Mouse (Mus musculus): Measurements from ENCODE around the gene Cox8b.
"Not testable (repeated sequence)": the region's sequence is repeated elsewhere in the genome, so short reads cannot be mapped to it uniquely, and the experiment has no call there.

Cox8b gene

DNA sequence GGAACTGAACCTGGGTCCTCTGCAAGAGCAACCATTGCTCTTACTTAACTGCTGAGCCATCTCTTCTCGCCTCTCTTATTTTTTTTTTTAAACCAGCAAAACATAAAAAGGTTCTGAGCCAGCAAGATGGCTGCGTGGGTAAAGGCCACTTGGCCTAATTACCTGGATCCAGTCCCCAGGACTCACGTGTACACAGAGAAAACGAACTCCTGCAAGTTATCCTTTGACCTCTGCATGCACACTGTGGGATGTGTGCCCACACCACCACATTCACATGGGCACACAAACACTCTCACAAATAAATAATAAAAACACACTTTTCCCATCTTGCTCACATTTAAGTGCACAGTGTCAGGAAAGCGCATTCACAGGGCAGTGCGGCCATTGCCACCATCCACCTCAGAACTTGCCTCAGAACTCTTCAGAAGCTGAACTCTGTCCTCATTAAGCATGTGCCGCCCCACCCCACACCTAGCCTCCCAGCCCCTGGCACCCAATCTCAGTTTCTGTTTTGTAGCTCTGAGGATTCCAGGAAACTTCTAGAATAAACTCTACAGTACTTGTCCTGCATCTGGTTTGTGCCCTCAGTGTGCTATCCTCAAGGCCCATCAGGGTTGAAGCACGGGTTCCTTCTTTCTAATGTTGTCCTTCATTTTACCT lies 13.9 kb upstream of the Cox8b start:
- no peak for DNase-seq (ENCODE audit: inconsistent ontology term)

DNA sequence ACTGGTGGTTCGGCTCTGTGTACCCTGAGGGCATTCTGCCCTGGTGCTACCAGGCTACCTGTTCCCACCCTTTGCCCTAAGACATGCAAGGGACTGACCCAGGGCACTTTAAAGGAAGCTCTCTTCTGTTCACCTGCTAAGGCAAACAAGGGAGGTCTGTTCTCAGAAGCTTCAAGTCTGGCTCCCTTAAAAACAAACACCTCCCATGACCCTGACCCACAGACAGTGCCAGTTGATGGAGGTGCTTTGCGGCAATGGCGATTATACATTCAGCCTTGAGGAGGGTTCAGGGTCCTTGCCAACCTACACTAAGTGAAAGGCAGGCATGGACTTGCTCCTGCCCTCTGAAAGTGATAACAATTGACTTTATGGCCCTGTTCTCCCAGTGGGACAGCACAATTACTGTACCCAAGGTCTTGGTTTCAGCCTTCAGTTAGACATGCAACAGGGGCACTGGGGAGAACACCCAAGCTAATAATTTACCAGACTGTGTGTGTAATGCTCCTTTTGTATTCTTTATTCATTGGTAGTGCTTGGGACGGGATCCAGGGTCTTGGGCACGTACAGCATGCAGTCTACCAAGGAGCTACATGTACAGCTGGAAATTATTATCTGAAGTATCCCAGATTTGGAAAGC lies 12.7 kb upstream of the Cox8b start:
- no peak for DNase-seq (ENCODE audit: inconsistent ontology term)

DNA sequence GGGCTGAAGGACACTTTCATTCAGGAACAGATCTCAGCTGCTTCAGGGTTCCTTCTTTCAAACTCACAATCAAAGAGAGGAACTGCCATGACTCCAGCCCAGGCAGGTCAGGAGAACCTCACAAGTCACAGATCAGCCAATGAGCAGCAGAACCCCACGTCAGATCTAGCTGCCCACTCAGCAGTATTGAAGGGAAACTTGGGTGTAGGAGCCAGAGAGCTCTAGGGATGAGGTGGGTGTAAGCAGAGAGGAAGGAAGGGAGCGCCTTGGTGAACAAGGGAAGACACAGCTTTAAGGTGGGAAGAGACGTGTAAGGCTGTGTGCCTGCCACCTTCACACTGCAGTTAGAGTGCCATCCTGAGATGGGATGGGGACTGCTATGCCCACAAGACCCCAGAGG lies 12.0 kb upstream of the Cox8b start:
- no peak for DNase-seq (ENCODE audit: inconsistent ontology term)

DNA sequence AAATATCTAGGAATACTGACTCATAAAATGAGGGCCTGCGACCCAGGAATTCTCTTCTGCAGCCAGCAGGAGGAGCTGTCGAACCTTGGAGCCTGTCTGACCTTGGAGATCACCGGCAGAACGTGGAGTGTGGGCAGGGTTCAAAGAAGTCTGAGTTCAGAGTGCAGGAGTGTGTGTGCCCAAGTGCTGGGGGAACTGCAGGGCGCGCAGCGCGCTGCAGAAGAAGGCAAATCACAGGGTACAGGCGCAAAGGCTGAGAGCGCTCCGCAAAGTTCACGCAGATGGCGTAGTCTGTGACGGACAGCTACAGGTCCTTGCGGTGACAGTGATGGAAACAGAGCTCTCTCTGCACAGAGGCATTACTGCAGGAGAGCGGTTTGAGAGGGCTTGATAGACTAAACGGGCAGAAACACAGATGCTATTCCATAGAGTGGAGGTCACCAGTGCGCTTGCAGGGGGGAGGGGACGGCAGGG lies 8.4 kb upstream of the Cox8b start:
- peak; percentile 64 for DNase-seq (ENCODE audit: inconsistent ontology term)

DNA sequence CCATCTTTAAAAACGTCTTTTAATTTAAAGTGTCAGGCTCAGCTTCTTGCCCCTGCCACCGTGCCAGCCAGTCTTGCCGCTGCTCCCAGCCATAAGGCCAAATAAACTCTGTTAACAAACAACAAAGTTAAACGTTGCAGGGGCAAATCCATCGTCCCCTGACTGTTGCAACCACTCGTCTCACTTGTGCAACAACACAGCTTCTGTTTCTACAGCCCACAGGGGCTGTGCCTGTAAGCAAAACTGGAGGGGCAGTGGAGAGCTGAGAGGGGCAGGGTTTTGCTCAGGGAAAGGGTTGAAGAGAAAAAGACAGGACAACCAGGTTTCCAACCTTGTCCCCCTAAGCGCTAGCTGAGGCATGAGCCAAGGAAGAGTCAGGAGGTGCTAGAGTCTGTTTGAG lies 7.9 kb upstream of the Cox8b start:
- DNase-seq (ENCODE audit: inconsistent ontology term): no peak

DNA sequence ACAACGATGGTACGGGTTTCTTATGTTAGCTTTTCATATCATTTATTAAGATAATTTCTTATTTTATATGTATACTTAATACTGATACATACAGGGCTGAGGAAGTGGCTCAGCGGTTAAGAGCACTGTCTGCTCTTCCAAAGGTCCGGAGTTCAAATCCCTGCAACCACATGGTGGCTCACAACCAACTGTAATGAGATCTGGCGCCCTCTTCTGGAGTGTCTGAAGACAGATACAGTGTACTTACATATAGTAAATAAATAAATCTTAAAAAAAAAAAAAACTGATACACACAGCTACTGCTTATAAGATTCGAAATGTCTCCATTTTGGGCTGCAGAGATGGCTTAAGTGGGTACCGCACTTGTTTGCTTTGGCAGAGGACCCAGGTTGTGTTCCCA lies 7.5 kb upstream of the Cox8b start:
- DNase-seq (ENCODE audit: inconsistent ontology term): no peak

DNA sequence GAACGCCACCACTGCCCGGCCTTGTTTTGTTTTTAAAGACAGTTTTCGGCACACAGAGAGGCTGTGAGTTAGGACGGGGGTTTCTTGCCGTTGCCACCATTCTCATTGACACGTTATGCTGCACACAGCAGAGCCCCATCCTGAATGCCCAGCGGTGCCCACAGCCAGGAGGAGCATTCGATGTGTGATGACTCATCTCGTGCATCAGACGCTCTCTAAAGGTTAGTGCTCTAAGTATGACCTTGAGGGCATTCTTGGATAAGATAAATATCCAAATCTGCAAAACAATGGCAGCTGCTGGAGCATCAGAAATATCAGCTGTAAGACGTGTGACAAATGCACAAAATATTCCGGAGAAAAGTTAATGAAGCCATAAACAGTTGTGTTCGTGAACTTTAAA lies 6.9 kb upstream of the Cox8b start:
- no peak for DNase-seq (ENCODE audit: inconsistent ontology term)

DNA sequence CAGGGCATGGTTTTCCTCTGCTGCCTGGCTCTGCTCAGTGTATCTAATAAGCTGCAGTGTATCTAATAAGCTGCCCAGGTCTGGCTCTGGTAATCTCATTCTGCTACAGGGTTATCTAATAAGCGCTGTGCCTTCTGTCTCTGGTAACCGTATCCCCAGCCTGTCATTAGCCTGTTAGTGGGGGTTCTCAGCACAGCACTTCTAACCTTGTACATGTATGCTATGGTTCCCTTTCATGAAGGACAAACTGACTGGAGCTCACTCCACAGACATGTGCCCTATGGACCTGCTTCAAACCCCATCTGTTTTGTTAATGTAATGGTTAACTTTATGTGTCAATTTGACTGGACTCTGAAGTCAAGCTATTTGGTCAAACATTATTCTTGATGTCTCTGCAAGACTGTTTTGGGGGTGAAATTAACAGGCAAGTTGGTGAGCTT lies 5.4 kb upstream of the Cox8b start:
- no peak for DNase-seq (ENCODE audit: inconsistent ontology term)

DNA sequence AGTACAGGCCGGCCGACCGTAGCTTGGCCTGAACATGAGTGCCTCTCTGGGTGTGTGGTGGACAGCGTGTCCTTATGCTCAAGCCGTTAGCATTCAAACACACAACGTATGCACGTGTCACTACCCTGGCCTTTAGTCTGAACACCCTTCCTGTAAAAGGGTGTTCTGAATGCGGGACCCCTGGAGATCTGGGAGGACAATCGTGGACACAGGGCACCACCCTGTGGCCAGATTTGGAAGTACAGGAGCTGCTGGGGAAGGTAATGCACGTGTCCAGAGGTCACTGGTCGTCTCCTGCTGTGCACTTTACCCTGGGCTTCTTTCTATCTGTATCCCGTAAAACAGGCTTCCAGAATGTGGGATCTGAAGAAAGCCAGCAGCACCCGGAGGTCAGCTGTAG lies 3.0 kb upstream of the Cox8b start:
- peak; percentile 52 for DNase-seq (ENCODE audit: inconsistent ontology term)

DNA sequence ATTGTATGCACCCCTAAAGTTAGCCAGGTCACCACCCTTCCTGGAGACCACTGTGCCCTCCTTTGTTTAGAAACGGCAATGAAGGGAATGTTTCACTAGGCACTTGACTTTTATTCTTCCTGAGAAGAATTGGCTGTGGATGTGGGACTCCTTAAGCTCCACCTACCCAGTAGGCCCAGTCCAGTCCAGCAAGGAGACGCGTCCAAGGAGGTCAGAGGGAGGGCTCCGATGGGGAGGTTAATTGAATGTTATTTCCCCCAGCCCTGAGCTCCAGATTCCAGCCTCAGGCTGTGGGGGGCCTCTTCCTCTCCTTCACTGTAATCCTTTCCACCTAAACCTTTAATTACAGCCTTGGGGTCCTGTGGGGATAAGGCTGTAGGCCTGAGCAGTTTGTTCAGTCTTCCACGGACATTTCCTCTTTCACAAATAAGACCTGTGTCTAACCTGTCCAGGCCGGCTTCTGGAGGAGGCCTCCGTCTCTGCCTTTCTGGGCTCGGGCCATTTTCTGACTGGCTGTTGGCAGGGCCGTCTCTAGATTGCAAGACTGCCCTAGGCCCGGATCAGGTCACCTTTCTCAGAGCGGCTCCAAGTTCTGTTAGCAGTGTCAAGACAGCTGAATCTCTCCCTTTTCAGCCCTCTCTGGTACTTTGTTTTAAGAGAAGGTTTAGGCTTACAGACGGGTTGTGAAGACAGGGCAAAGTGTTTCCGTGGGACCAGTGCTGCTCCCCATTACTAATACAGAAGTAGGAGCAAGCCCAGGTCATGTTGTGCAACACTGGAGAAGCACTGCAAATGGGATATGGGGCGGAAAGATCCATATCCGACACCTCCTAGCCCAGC lies 2.0 kb upstream of the Cox8b start:
- no peak for DNase-seq (ENCODE audit: inconsistent ontology term)

DNA sequence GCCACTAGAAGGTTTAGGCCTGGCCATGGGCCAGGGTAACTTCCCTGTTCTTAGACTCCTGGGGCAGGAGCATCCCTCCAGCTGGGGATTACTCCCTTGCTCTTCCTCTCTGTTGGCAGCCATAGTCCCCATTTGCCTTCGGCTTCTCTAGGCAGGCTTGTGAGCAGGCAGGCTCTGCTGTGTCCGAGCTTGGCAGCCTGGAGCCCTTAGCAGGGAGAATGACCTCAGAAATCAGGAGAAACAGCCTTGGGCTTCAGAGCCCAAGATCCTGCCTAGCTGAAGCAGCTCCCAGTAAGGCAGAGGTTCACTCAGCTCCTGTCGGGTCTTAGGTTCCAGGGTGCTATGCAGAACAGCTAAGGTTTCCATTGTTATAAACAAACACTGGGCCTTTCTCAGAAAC lies 1.1 kb downstream of the Cox8b start:
- no peak for DNase-seq (ENCODE audit: inconsistent ontology term)

DNA sequence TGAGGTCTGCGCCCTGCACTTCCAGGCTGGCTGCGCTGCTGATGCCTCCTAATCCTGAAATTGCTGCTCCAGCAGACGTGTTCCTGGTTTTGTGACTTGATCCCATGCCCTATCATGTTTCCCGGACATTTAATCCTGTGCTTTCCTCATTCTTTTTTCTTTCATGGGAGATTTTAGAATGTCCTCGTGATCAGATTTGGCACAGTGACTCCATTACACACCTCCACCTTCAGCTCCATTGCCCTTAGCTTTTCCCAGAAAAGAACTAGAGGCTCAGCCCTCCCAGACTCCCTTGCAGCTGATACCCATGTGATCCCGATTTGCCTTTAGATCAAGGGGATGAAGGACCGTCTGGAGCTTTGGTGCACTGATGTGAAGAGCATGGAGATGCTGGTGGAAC lies 2.4 kb downstream of the Cox8b start:
- DNase-seq (ENCODE audit: inconsistent ontology term): no peak

DNA sequence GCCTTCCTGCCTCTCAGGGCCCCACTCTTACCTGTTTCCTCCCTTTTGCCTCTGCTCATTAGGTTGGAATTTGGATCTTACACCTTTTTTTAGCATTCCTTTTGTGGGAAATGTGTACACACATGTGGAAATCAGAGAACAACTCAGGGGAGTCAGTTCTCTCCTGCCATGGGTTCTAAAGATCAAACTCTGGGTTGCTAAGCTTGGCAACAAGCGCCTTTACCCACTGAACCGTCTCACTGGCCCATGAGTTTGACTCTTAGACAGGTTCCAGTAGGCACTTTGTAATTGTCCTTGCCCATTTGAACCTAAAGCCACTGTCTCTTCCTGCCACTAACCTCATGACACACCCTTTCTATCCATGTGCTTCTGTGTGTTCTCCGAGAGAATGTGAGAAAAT lies 5.6 kb downstream of the Cox8b start:
- DNase-seq (ENCODE audit: inconsistent ontology term): no peak

DNA sequence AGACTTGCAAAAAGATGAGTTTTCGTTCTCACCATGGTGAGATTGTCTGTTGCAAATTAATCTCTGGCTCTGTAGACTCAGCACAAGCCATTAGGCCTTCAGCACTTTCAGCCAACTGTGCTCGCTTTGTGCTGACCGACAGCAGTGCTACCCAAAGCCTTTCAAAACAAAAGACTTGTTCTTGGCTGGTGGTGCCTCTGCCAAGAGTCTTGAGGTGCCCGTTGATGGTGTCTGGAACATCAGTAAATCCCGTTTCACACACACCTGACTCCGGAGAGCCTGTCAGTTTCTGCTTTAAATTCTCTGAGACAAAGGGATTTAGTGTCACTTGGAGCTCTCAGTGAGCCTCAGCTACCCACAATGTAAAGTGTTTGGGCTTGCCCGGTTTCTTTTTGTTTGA lies 6.2 kb downstream of the Cox8b start:
- DNase-seq (ENCODE audit: inconsistent ontology term): no peak

DNA sequence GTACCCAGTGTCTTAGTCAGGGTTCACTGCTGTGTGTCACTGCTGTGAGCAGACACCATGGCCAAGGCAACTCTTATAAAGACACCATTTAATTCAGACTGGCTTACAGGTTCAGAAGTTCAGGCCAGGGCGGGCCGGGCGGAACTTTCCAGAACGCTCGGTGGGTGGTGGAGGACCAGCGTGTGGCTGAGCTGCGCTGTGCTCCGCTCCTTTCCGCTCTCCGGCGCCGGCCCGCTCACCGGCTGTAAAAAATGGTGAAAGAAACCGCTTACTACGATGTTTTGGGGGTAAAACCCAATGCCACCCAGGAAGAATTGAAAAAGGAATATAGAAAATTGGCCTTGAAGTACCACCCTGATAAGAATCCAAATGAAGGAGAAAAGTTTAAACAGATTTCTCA lies 9.6 kb downstream of the Cox8b start:
- DNase-seq (ENCODE audit: inconsistent ontology term): not testable (repeated sequence)

DNA sequence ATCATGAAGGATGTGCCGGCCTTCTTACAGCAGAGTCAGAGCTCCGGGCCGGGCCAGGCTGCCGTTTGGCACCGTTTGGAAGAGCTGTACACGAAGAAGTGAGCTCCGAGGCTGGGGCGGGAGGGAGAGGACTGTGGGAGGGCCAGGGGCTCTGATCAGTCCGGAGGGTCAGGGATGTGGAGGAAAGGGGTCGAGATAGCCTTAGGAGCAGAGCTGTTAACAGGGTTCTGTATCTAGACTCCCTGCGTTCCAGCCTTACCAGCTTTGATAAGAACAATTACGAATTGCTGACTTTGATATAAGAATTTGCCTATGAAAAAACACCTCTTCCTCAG lies 17.8 kb downstream of the Cox8b start:
- no peak for DNase-seq (ENCODE audit: inconsistent ontology term)

DNA sequence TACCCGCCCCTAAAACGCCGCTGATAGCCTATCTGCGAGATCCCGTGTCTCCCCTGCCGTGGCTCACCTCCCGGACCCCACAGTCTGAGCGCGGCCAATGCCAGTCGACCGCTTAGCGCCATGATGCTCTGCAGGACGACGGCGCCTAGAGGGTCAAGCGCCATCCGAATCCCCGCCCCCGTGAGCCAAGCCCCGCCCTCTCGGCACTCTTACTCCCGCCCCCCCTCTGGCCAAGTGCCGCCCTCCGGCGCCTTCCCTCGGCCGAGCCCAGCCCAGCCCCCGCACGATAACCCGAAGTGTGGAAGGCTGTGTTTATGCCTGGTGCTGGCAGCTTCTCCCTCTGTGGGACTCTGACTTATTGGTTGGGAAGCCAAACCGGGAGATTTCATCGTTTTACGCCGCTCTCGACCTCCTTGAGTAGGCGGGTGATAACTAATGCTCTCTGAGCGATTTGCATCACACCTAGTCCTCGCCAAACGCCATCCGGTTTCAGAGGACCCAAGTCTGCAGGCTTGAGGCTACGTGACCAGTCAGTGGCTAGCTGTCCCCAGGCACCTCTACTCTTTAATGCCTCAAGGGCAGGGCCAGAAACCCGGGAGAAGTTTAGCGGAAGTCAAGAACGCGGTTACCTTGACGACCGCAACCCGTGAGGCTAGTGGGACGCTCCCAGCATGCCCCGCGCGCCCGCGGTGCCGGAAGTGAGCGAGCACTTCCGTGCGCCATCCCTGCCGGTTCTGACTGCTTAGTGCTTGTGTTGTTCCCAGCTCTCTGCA lies 18.4 kb downstream of the Cox8b start, which contains the start of the genes Psmd13 and Sirt3:
Gene Psmd13, plus strand, starts transcription at position 273 of the 773 bp plus-strand sequence.
Gene Sirt3, minus strand, starts transcription at position 614 of the 773 bp plus-strand sequence.
- DNase-seq (ENCODE audit: inconsistent ontology term): peak; percentile 96

DNA sequence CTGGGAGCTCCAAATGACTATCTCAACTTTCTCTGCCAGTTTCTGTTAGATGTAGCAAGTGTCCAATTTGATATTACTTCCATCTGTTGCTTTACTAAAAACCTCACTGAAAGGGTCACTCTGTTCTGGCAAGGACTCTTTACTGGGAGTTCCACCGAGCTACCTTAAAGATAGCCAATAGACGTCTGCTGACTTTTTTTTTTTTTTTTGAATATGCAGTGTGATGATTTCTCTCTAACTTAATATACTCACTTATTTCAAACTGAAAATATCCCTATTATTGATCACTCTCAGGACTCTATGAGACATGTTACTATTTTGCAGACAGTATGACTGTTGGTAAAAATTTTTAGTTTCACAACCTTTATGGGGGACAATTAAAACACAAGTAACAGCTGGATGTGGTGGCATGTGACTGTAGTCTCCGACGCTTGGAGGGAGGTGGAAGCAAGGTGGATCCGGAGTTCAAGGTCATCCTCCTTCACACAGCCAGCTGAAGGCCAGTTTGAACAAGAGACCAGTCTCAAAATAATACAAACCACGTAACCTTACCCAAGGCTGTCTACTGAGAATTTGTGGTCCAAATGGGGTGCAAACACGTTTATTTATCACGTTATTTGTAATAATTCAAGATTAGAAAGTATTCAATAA lies 19.3 kb downstream of the Cox8b start:
- DNase-seq (ENCODE audit: inconsistent ontology term): no peak

DNA sequence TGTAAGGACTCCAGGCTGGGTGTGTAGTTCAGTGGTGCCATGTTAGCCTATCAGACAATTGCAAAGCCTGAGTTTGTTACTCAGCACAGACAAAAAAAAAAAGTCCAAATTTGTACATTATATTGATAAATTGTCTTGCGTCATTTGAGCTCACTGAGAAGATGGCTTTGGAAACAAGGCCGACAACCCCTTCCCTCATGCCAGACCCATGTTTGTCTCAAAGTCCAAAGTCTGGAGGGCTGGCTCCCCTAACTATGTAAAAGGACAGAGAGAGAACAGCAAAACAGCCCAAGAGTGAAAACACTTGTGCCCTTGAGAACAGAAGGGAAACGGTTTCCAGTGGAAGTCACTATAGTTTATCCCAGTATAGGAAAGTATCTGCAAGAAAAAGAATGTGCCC lies 19.8 kb downstream of the Cox8b start:
- DNase-seq (ENCODE audit: inconsistent ontology term): no peak

DNA sequence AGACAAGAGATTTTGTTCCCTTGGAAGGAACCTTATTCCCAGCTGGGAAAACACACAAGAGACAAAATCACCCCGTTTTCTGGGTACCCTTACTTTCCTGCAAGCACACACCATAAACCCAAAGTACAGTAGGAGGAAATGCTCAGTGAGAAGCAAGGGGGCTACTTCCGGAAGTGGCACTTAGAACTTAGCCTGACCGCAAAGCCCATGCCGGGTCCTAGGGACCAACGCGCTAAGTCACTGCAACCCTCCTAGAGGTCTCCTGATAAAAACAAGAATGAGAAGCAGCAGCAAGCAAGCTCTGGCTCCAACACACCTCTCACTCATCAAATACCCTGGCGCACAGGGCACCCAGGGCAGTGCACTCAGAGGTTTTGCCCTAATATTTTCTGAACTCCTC lies 20.9 kb downstream of the Cox8b start:
- no peak for DNase-seq (ENCODE audit: inconsistent ontology term)

DNA sequence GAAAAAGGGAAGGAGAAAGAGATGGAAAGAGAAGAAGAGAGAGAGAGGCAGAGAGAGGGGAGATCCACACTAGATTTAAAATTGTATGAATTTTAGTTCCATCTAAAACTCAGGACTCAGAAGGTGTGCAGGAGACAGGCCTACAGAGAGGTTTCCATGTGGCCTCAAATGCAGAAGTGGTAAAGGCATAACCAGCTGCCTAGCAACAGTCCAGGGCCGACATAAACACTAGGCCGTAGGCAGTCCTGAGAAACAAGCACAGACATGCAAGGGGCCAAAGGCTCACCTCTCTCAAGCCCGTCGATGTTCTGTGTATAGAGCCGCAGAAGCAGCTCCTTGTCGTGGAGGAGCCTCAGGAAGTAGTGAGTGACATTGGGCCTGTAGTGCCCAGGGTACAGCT lies 22.9 kb downstream of the Cox8b start:
- no peak for DNase-seq (ENCODE audit: inconsistent ontology term)

Measured in Muller cell, postnatal 12 days (primary cell).